Mouse (Mus musculus) myocyte (in vitro differentiated cells): ENCODE data around the gene Ubash3b.

Experiments
- MAX ChIP-seq: IDR thresholded peaks from one replicate; pipeline ENCODE4 v1.6.1; 2011; ENCODE audit warnings: low read depth, mild to moderate bottlenecking, control low read depth
- MYOG ChIP-seq, 3 experiments: IDR thresholded peaks; one replicate each; pipeline ENCODE4 v1.6.1; 2011; ENCODE audit warnings: control low read depth in 2 of 3, low read depth in 2 of 3, mild to moderate bottlenecking in 2 of 3; ENCODE audit not compliant: insufficient read length in 2 of 3, control insufficient read depth in 1 of 3, insufficient read depth in 1 of 3
- POLR2A ChIP-seq: IDR thresholded peaks from one replicate; pipeline ENCODE4 v1.6.1; 2011; ENCODE audit warnings: low read depth, mild to moderate bottlenecking, control low read depth, moderate library complexity; ENCODE audit not compliant: insufficient read length
- USF1 ChIP-seq: IDR thresholded peaks from one replicate; pipeline ENCODE4 v1.6.1; 2011; ENCODE audit warnings: low read depth, mild to moderate bottlenecking, control low read depth, moderate library complexity

DNA sequence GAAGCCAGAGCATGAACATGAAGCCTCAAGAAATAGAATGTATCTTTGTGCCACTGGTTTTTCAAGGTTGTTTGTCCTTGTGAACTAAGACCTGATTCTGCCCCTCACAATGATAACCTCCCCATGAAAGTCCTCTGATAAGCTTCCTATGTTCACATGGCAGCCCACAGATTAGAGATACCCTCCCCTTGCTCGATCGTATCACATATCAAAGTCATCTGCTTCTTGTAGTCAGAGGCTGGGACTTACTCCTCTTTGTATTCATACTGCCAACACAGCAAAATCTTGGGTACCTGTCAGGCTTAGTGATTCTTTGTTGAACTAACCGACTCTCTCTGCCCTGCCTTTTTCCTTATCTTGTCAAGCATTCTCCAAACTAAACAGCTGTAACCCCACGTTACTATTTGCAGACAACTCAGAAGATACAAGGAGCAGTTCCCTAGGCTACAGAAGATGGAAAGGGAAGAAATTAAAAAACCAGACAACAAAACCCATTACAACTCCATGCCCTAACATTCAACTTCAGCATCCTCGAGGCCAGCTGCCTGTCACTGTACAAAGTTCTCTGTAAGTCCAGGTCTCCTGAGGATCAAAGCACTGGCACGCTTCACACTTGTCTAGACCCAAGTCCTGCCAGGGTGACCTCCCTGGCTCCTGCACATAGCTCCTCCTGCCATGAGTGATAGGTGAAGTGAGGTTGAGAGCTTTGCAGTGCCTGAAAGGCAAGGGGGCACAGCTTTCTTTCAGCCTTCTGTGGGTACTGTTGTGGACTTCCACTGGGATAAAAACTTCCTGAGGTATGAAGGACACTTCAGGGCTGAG lies 22.3 kb downstream of the Ubash3b start:
- no peak for TF ChIP-seq POLR2A
- no peak for TF ChIP-seq USF1
- no peak for TF ChIP-seq MAX
- no peak for TF ChIP-seq MYOG (IDR thresholded peaks at IDR 0.05; ENCODE audit: control insufficient read depth in 1 of 3, insufficient read depth in 1 of 3, insufficient read length in 2 of 3, low read depth in 2 of 3)
